Mouse (Mus musculus) thymus, adult 2 months (tissue): Measurements from ENCODE around the gene 2900026A02Rik.

Experiments
- CTCF ChIP-seq: fragments of 200-500 bp; IDR thresholded peaks from 2 replicates; pipeline ENCODE4 v1.5.1; 2012; ENCODE audit warnings: mild to moderate bottlenecking, control low read depth, low read length, moderate library complexity, borderline replicate concordance; ENCODE audit not compliant: control insufficient read depth, poor library complexity, insufficient read depth; ENCODE audit errors: extremely low read depth
- POLR2A ChIP-seq: fragments of 200-500 bp; IDR thresholded peaks from 2 replicates; pipeline ENCODE4 v1.6.1; 2012; ENCODE audit warnings: mild to moderate bottlenecking, low read length, control low read depth, moderate library complexity; ENCODE audit not compliant: control insufficient read depth, poor library complexity, insufficient read depth; ENCODE audit errors: extremely low read depth

- no peak for TF ChIP-seq POLR2A
- TF ChIP-seq CTCF: no peak
Observed at GRCm38 (mm10) chr5:113157006-113157405, 64.0 kb downstream of the 2900026A02Rik start.
